Mouse (Mus musculus) embryo, embryonic 9.5 days (tissue): ENCODE data around the gene 1810013L24Rik.
"Not testable (repeated sequence)": the region's sequence is repeated elsewhere in the genome, so short reads cannot be mapped to it uniquely, and the experiment has no call there.

Source experiments
- DNase-seq: peaks from one replicate; pipeline ENCODE4 v3.0.0-alpha.2; 2017; ENCODE audit errors: extremely low spot score

1810013L24Rik gene

GRCm38 (mm10) chr16:8836876-8837275, 7.0 kb downstream of the 1810013L24Rik start:
- DNase-seq = no peak

GRCm38 (mm10) chr16:8837595-8837994, 7.7 kb downstream of the 1810013L24Rik start:
- no peak for DNase-seq

- DNase-seq = no peak
Measured at GRCm38 (mm10) chr16:8838921-8839320, 9.0 kb downstream of the 1810013L24Rik start.

GRCm38 (mm10) chr16:8840557-8840956, 10.7 kb downstream of the 1810013L24Rik start:
- no peak for DNase-seq

- no peak for DNase-seq
Measured at GRCm38 (mm10) chr16:8842962-8843361, 13.1 kb downstream of the 1810013L24Rik start.

- no peak for DNase-seq
Measured at GRCm38 (mm10) chr16:8843580-8844175, 13.8 kb downstream of the 1810013L24Rik start.

- DNase-seq = no peak
Measured at GRCm38 (mm10) chr16:8845986-8846385, 16.1 kb downstream of the 1810013L24Rik start.

GRCm38 (mm10) chr16:8848309-8849068, 18.6 kb downstream of the 1810013L24Rik start:
- DNase-seq = no peak

GRCm38 (mm10) chr16:8849929-8850328, 20.0 kb downstream of the 1810013L24Rik start:
- DNase-seq = no peak

GRCm38 (mm10) chr16:8855143-8855542, 25.2 kb downstream of the 1810013L24Rik start:
- DNase-seq = no peak

- no peak for DNase-seq
Measured at GRCm38 (mm10) chr16:8856820-8857219, 26.9 kb downstream of the 1810013L24Rik start.

GRCm38 (mm10) chr16:8862336-8862987, 32.6 kb downstream of the 1810013L24Rik start:
- no peak for DNase-seq

- no peak for DNase-seq
Measured at GRCm38 (mm10) chr16:8864223-8864631, 34.3 kb downstream of the 1810013L24Rik start.

- no peak for DNase-seq
Measured at GRCm38 (mm10) chr16:8867406-8867955, 37.6 kb downstream of the 1810013L24Rik start.

GRCm38 (mm10) chr16:8868506-8868905, 38.6 kb downstream of the 1810013L24Rik start:
- DNase-seq = no peak

GRCm38 (mm10) chr16:8869715-8870114, 39.8 kb downstream of the 1810013L24Rik start:
- DNase-seq = peak; percentile 65

GRCm38 (mm10) chr16:8871376-8871775, 41.5 kb downstream of the 1810013L24Rik start:
- no peak for DNase-seq

- no peak for DNase-seq
Measured at GRCm38 (mm10) chr16:8872019-8872418, 42.1 kb downstream of the 1810013L24Rik start.

- no peak for DNase-seq
Measured at GRCm38 (mm10) chr16:8872486-8872885, 42.6 kb downstream of the 1810013L24Rik start.

- peak; percentile 24 for DNase-seq
Measured at GRCm38 (mm10) chr16:8880076-8880475, 50.2 kb downstream of the 1810013L24Rik start.

GRCm38 (mm10) chr16:8883674-8884241, 53.9 kb downstream of the 1810013L24Rik start:
- DNase-seq = peak; percentile 87

GRCm38 (mm10) chr16:8894214-8894613, 64.3 kb downstream of the 1810013L24Rik start:
- DNase-seq = not testable (repeated sequence)
